Mouse (Mus musculus): Measurements from ENCODE around the gene 1700010B08Rik.
A peak's percentile ranks its signal among the peaks of the same experiment; 100 is the strongest.

1700010B08Rik gene

DNA sequence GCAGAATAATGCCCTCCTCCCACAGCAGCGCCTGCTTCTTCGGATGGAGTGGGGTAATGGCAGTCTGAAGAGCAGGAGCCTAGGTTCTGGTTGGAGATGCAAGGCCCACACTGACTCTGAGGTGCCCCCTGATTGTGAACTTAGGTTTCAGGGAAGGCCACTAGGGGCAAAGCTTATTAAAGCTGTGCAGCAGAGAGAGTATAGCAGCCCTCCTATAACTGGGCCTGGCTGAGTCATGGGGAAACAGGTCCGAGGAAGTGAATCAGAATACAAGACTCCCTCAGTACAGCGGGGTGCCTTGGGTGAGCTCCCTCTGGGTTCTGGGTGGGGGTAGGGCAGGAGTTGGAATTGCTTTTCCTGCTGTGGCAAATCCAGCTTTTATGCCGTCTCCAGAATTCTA is 51.4 kb downstream of the 1700010B08Rik start:
- DNase-seq (ENCODE audit: low spot score in 2 of 2): peak in 1 of 2 experiments; percentile 19

Measured in urinary bladder, adult 18-20 months (tissue).